Mouse (Mus musculus): ENCODE results near the gene 4930426L09Rik. TPM values are rescaled to one million over a fixed set of nuclear protein-coding genes. Genes with fewer than 3 reads are reported as not detected.
A peak's percentile ranks its signal among the peaks of the same experiment; 100 is the strongest.
"Not testable (repeated sequence)": the region's sequence is repeated elsewhere in the genome, so short reads cannot be mapped to it uniquely, and the experiment has no call there.

The 4930426L09Rik gene
- polyA plus RNA-seq, 1 experiment from 2014 or later: 0.44 TPM

DNA sequence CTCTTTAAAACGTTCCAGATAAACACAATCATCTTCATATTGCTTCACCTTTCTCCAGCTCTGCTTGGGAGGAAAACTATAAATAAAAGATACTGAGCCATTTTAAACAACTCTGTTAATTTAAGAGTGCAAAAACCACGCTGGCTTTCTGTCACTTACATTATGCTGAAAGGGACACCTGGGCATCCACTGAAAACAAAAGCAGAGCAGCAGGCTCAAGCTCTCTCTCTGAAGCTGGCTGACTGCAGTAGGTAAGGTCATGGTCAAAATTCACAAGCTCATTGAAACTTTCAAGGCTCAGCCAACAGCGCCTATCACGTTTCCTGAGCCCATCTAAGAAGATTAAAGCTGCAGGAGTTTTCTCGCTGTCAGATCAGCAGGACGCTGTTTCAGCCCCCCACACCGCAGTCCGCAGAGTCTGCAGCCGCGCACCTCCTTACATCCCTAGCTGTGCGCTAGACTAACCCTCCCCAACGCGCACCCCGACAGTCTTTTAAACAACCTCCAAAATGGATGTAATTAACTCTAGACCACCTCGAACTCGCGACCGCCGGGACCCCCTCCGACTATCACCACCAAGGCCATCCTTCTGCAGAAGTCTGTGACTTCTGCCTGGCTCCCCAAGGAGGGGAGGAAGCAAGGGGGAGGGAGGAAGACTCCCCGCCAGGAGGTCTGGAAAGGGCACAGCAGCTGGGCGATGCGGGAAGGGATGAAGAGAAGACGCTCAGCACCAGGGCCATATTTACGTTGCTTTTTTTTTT is 1.5 kb upstream of the 4930426L09Rik start:
- no peaks in the 10 kb centered on the region for H3K9me3 ChIP-seq (ENCODE audit: control insufficient read depth, low read length)
- no peak for ATAC-seq (ENCODE audit: low FRiP score, low TSS enrichment)
- H3K4me1 ChIP-seq (replicated peaks; ENCODE audit: control insufficient read depth, insufficient read depth): no peaks in the 10 kb centered on the region
- peak overlapping the region; percentile 91 for H3K4me2 ChIP-seq (replicated peaks; ENCODE audit: low read depth)
- H3K4me3 ChIP-seq (ENCODE audit: low read depth, low read length): peak overlapping the region; percentile 83
- peak overlapping the region; percentile 70 for H3K9ac ChIP-seq (ENCODE audit: low read length)
- no peaks in the 10 kb centered on the region for H3K36me3 ChIP-seq (ENCODE audit: control insufficient read depth, insufficient read depth, low read length)
- under 1% methylated on average over 25 of the region's 25 CpGs for WGBS
- TF ChIP-seq CTCF (IDR thresholded peaks at IDR 0.05; ENCODE audit: low read depth): no peak
- no peak for TF ChIP-seq EP300 (optimal IDR thresholded peaks at IDR 0.05)
- H3K27me3 ChIP-seq (ENCODE audit: control insufficient read depth, insufficient read depth, low read length): no peaks in the 10 kb centered on the region
- peak; percentile 14 for DNase-seq (ENCODE audit: low spot score)
- H3K27ac ChIP-seq (replicated peaks): peak overlapping the region; percentile 88; the same call in 1 of the 2 replicates

DNA sequence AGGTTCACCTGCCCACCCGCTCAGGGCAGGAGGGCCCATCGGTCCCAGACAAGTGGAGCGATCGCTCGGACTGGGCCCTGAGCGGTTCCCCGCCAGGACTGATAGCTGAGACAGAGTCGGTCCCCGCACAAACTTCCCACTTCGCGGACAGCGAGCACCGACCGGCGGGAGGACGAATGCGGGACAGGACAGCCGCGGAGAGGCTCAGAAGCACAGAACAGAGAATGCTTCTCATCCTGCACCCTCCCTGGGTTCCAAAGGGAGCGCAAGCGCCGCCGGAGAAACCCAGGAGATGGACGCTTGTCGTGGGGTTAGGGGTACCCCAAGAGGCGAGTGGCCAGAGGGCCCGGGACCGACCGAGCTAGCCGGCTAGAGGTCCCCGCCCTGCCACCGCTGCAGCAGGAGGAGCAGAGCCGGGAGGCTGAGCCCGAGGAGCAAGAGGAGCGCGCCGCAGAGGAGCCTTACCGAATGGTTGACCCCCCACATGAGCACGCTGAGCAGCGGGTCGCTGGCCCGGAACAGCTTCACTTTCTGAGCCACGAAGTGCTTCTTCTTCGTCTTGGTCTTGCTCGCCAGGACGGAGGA is 664 bp upstream of the 4930426L09Rik start:
- DNase-seq (ENCODE audit: low spot score) (peak; percentile 52), ATAC-seq (ENCODE audit: low FRiP score, low TSS enrichment) (peak; percentile 51)
- Histone ChIP-seq H3K9ac (ENCODE audit: low read length) (peak overlapping the region; percentile 70), H3K4me2 (replicated peaks; ENCODE audit: low read depth) (peak overlapping the region; percentile 91), H3K27ac (replicated peaks) (peak overlapping the region; percentile 88), H3K36me3 (ENCODE audit: control insufficient read depth, insufficient read depth, low read length) (no peaks in the 10 kb centered on the region), H3K9me3 (ENCODE audit: control insufficient read depth, low read length) (no peaks in the 10 kb centered on the region), H3K4me3 (ENCODE audit: low read depth, low read length) (peak overlapping the region; percentile 83), H3K27me3 (ENCODE audit: control insufficient read depth, insufficient read depth, low read length) (no peaks in the 10 kb centered on the region), H3K4me1 (replicated peaks; ENCODE audit: control insufficient read depth, insufficient read depth) (no peaks in the 10 kb centered on the region)
- under 1% methylated on average over 45 of the region's 46 CpGs for WGBS
- no peak; the same call in 1 of the 2 replicates for TF ChIP-seq CTCF (IDR thresholded peaks at IDR 0.05; ENCODE audit: low read depth)
- no peak for TF ChIP-seq EP300 (optimal IDR thresholded peaks at IDR 0.05)

DNA sequence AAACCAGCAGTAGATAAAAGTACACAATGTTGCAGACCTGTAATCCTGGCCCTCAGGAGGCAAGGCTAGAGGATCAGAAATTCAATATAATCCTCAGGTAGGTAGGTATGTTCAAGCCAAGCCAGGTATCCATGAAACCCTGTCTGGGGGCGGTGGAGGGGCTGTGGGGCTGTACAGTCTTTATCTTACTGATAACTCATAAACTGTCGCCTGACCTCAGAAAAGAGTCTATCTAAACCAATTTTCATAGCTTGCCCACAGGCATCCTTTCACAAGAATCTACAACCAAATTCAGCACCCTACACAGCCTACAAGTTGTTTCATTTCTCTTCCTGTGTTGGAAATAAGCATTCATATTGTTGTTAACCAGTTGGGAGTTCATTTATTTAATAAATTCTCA is 1.3 kb downstream of the 4930426L09Rik start:
- H3K27me3 ChIP-seq (ENCODE audit: control insufficient read depth, insufficient read depth, low read length): no peaks in the 10 kb centered on the region
- no peaks in the 10 kb centered on the region for H3K36me3 ChIP-seq (ENCODE audit: control insufficient read depth, insufficient read depth, low read length)
- H3K27ac ChIP-seq (replicated peaks): no peak overlapping the region
- H3K4me3 ChIP-seq (ENCODE audit: low read depth, low read length): no peak overlapping the region
- H3K9ac ChIP-seq (ENCODE audit: low read length): no peak overlapping the region
- no peaks in the 10 kb centered on the region for H3K4me1 ChIP-seq (replicated peaks; ENCODE audit: control insufficient read depth, insufficient read depth)
- 92% methylated on average over 2 of the region's 2 CpGs for WGBS
- no peak for DNase-seq (ENCODE audit: low spot score)
- H3K4me2 ChIP-seq (replicated peaks; ENCODE audit: low read depth): no peak overlapping the region
- H3K9me3 ChIP-seq (ENCODE audit: control insufficient read depth, low read length): no peaks in the 10 kb centered on the region
- no peak for ATAC-seq (ENCODE audit: low FRiP score, low TSS enrichment)
- TF ChIP-seq CTCF (IDR thresholded peaks at IDR 0.05; ENCODE audit: low read depth) (no peak), EP300 (optimal IDR thresholded peaks at IDR 0.05) (no peak)

DNA sequence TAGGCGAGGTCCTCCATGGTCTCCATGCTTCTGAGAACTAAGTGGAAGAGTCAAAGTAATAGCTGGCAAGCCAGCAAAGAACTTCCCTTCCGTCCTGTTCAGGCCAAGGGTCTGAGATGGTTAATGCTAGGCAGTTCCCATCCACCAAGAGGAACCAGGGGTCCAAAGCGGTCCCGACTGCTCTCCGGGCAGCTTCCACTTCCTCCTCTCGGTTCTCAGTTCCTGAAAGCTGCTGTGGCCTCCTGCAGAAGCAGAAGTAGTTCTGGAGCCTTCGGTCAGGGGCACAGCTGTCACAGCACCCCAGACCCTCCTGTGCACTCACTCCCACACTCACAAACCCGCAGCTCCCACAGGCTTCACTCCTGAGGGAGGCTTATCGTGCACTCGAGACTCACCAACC is 6.7 kb downstream of the 4930426L09Rik start:
- H3K27me3 ChIP-seq (ENCODE audit: control insufficient read depth, insufficient read depth, low read length): no peaks in the 10 kb centered on the region
- no peaks in the 10 kb centered on the region for H3K9me3 ChIP-seq (ENCODE audit: control insufficient read depth, low read length)
- DNase-seq (ENCODE audit: low spot score) (no peak), ATAC-seq (ENCODE audit: low FRiP score, low TSS enrichment) (no peak)
- no peak overlapping the region for H3K4me3 ChIP-seq (ENCODE audit: low read depth, low read length)
- H3K9ac ChIP-seq (ENCODE audit: low read length): no peak overlapping the region
- no peak overlapping the region for H3K4me2 ChIP-seq (replicated peaks; ENCODE audit: low read depth)
- H3K36me3 ChIP-seq (ENCODE audit: control insufficient read depth, insufficient read depth, low read length): no peaks in the 10 kb centered on the region
- H3K27ac ChIP-seq (replicated peaks): no peak overlapping the region
- WGBS: 82% methylated on average over 10 of the region's 10 CpGs
- no peak for TF ChIP-seq CTCF (IDR thresholded peaks at IDR 0.05; ENCODE audit: low read depth)
- no peak for TF ChIP-seq EP300 (optimal IDR thresholded peaks at IDR 0.05)
- H3K4me1 ChIP-seq (replicated peaks; ENCODE audit: control insufficient read depth, insufficient read depth): no peaks in the 10 kb centered on the region

DNA sequence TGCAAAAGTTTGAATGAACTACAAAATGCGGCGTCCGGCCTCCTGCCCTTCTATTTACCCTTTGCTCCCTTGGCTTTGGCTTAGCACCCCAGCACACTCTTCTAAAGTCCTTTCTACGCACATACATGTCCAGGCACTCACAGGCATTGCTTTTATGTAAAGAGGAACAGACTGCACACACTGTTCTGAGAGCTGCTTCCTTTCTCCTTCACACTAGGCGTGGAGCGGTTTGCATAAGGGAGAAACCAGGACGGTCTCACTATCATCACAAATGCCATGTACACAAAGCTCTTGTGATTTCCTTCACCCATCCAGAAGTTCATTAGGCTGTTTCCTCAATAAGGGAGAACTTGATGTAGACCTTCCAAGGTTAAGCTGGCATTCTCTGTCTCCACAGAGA is 8.0 kb downstream of the 4930426L09Rik start:
- WGBS: 77% methylated on average over 7 of the region's 7 CpGs
- no peak for TF ChIP-seq CTCF (IDR thresholded peaks at IDR 0.05; ENCODE audit: low read depth)
- TF ChIP-seq EP300 (optimal IDR thresholded peaks at IDR 0.05): no peak

DNA sequence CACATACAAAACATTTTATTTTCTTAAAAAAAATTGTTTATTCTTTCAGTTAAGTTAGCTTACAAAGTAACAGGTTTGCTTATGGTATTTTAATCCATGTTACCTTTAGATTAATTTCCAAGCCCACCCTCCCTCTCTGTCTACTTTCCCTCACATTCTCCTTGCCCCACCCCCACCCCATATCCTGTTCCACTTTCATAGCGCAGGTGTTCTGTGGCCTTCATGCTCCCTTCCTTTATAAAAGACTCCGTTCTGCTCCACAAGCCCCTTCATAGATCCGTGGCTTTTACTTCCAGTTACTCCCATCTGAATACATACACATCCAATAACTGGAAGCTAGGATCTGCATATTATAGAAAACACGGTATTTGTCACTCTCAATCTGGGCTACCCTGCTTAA is 9.4 kb downstream of the 4930426L09Rik start:
- 59% methylated on average over 4 of the region's 4 CpGs for WGBS
- no peak for TF ChIP-seq EP300 (optimal IDR thresholded peaks at IDR 0.05)
- no peak for TF ChIP-seq CTCF (IDR thresholded peaks at IDR 0.05; ENCODE audit: low read depth)
- Histone ChIP-seq H3K9ac (ENCODE audit: low read length) (no peak overlapping the region), H3K27me3 (ENCODE audit: control insufficient read depth, insufficient read depth, low read length) (no peaks in the 10 kb centered on the region), H3K4me2 (replicated peaks; ENCODE audit: low read depth) (no peak overlapping the region), H3K4me3 (ENCODE audit: low read depth, low read length) (no peak overlapping the region), H3K36me3 (ENCODE audit: control insufficient read depth, insufficient read depth, low read length) (no peaks in the 10 kb centered on the region), H3K4me1 (replicated peaks; ENCODE audit: control insufficient read depth, insufficient read depth) (no peaks in the 10 kb centered on the region), H3K9me3 (ENCODE audit: control insufficient read depth, low read length) (no peaks in the 10 kb centered on the region), H3K27ac (replicated peaks) (no peak overlapping the region)
- DNase-seq (ENCODE audit: low spot score) (no peak), ATAC-seq (ENCODE audit: low FRiP score, low TSS enrichment) (no peak)

More for the DNA sequence above, 8.0 kb downstream of the 4930426L09Rik start:
- Histone ChIP-seq H3K9me3 (ENCODE audit: control insufficient read depth, low read length) (no peaks in the 10 kb centered on the region), H3K4me3 (ENCODE audit: low read depth, low read length) (no peak overlapping the region), H3K4me1 (replicated peaks; ENCODE audit: control insufficient read depth, insufficient read depth) (no peaks in the 10 kb centered on the region), H3K4me2 (replicated peaks; ENCODE audit: low read depth) (no peak overlapping the region), H3K27me3 (ENCODE audit: control insufficient read depth, insufficient read depth, low read length) (no peaks in the 10 kb centered on the region), H3K36me3 (ENCODE audit: control insufficient read depth, insufficient read depth, low read length) (no peaks in the 10 kb centered on the region), H3K9ac (ENCODE audit: low read length) (no peak overlapping the region), H3K27ac (replicated peaks) (no peak overlapping the region)
- ATAC-seq (ENCODE audit: low FRiP score, low TSS enrichment) (no peak), DNase-seq (ENCODE audit: low spot score) (no peak)

DNA sequence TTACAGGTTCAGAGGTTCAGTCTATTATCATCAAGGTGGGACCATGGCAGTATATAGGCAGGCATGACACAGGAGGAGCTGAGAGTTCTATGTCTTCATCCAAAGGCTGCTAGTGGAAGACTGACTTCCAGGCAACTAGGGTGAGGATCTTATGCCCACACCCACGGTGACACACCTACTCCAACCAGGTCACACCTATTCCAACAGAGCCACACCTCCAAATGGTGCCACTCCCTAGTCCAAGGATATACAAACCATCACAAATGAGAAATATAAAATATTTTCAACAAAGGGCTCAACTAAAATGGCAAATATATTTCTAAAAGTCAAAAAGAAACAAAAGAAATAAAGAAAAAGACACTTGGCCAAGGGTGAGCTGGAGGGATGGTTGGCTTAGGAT is 12.4 kb downstream of the 4930426L09Rik start:
- H3K4me2 ChIP-seq (replicated peaks; ENCODE audit: low read depth); ATAC-seq (ENCODE audit: low FRiP score, low TSS enrichment); H3K9ac ChIP-seq (ENCODE audit: low read length); H3K9me3 ChIP-seq (ENCODE audit: control insufficient read depth, low read length); H3K36me3 ChIP-seq (ENCODE audit: control insufficient read depth, insufficient read depth, low read length); H3K27ac ChIP-seq (replicated peaks); H3K27me3 ChIP-seq (ENCODE audit: control insufficient read depth, insufficient read depth, low read length); H3K4me3 ChIP-seq (ENCODE audit: low read depth, low read length); H3K4me1 ChIP-seq (replicated peaks; ENCODE audit: control insufficient read depth, insufficient read depth); DNase-seq (ENCODE audit: low spot score): not testable (repeated sequence)
- WGBS: 64% methylated on average over 1 of the region's 1 CpGs

Data from stomach, postnatal 0 days (tissue).